Mouse (Mus musculus) kidney, adult 2 months (tissue): ENCODE results near the gene Bmp2k.

ENCODE experiments used
- CTCF ChIP-seq: fragments of 200-500 bp; conservative IDR thresholded peaks from 2 replicates; pipeline ENCODE4 v1.5.1; 2011; ENCODE audit warnings: low read depth, mild to moderate bottlenecking, control low read depth, low read length, moderate library complexity, mixed read lengths; ENCODE audit not compliant: insufficient read depth, insufficient read length
- POLR2A ChIP-seq: fragments of 200-500 bp; IDR thresholded peaks from one replicate; pipeline ENCODE4 v1.6.1; 2011; ENCODE audit warnings: low read depth, low read length, control low read depth

GRCm38 (mm10) chr5:96997310-96997801, at the start of gene Bmp2k:
- no peak for TF ChIP-seq CTCF
- TF ChIP-seq POLR2A = peak; percentile 38
